Mouse (Mus musculus): ENCODE measurements at regions not wholly inside any gene's neighbourhood (a gene's known extent, or its start where the extent isn't known, plus 50 kb on each side); places are given as distances from the start of the nearest gene placed in this dataset.

DNA sequence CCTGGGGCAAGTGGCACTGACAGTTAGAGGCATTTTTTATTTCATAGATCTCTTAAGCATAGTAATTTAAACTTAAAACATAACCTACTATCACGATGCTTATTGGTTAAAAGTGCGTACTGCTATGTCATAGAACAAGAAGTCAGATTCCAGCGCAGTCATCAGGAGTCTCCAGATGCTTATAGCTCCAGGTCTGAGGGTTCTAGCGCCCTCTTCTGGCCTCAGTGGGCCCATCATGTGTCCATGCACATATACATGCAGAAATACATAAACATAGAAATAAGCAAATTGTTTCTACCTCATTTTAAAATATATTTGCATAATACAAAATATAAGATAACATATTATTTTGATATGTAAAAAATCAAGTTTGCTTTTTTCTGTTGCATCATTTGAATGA, 1002.8 kb upstream of the Adgrl2 start:
- TF ChIP-seq CTCF (IDR thresholded peaks at IDR 0.05; ENCODE audit: borderline replicate concordance, control insufficient read depth, extremely low read depth, insufficient read depth, low read length, poor library complexity) = no peak
- no peak for TF ChIP-seq POLR2A (IDR thresholded peaks at IDR 0.05; ENCODE audit: control insufficient read depth, extremely low read depth, insufficient read depth, low read length, poor library complexity)
- H3K4me3 ChIP-seq (ENCODE audit: control insufficient read depth, insufficient read depth, low read length) = no peak overlapping the region
- no peaks in the 10 kb centered on the region for H3K36me3 ChIP-seq (ENCODE audit: control insufficient read depth, insufficient read depth, low read length)
- H3K4me1 ChIP-seq (replicated peaks; ENCODE audit: control insufficient read depth, insufficient read depth, low read length) = no peaks in the 10 kb centered on the region
- 64% methylated on average over 4 of the region's 4 CpGs for WGBS
- DNase-seq = no peak
- no peaks in the 10 kb centered on the region for H3K27me3 ChIP-seq (ENCODE audit: control insufficient read depth, insufficient read depth, low read length)
- no peak overlapping the region for H3K27ac ChIP-seq (ENCODE audit: control insufficient read depth, insufficient read depth, low read length)

DNA sequence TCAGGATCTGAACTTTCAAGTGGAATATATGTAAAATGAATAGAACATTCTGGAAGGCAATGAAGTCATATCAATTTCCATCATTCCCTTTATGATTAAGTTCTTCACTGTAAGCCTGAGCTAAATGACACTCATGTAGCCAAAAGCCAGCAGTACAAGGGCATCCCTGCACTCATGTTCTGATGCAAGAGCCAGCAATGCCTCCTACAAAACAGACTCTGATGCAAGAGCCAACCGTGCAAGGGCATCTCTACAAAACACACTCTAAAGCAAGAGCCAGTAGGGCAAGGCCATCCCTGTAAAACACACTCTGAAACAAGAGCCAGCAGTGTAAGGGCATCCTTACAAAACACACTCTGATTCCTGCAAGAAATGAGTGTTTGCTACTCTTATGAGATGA, 997.4 kb upstream of the Adgrl2 start:
- 68% methylated on average over 1 of the region's 1 CpGs for WGBS
- no peak for DNase-seq

DNA sequence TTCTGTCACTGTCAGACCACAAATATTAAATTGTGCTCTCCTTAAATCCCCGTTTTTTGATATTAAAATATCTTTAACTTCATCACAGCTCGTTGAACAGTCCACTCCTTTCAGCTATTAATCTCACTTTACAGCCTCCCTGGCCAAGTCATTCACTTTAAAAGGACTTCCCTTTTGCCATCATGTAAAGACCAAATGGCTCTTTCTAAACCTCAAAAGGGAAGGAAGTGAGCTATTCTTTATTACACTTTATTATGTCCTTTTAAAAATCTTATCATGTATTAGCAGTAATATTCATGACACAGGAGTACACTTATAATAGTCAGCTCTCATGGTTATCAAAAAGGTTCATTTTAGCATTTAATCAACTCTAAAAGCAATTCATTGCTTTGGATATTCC, 966.6 kb upstream of the Adgrl2 start:
- 3% methylated on average over 2 of the region's 2 CpGs for WGBS
- Histone ChIP-seq H3K36me3 (ENCODE audit: control insufficient read depth, insufficient read depth, low read length) (no peaks in the 10 kb centered on the region), H3K4me1 (replicated peaks; ENCODE audit: control insufficient read depth, insufficient read depth, low read length) (no peaks in the 10 kb centered on the region), H3K27ac (ENCODE audit: control insufficient read depth, insufficient read depth, low read length) (no peak overlapping the region), H3K27me3 (ENCODE audit: control insufficient read depth, insufficient read depth, low read length) (no peaks in the 10 kb centered on the region), H3K4me3 (ENCODE audit: control insufficient read depth, insufficient read depth, low read length) (no peak overlapping the region)
- DNase-seq = no peak
- TF ChIP-seq POLR2A (IDR thresholded peaks at IDR 0.05; ENCODE audit: control insufficient read depth, extremely low read depth, insufficient read depth, low read length, poor library complexity) (no peak), CTCF (IDR thresholded peaks at IDR 0.05; ENCODE audit: borderline replicate concordance, control insufficient read depth, extremely low read depth, insufficient read depth, low read length, poor library complexity) (no peak)

More for the DNA sequence above, 997.4 kb upstream of the Adgrl2 start:
- Histone ChIP-seq H3K4me3 (ENCODE audit: control insufficient read depth, insufficient read depth, low read length) (no peak overlapping the region), H3K36me3 (ENCODE audit: control insufficient read depth, insufficient read depth, low read length) (no peaks in the 10 kb centered on the region), H3K27me3 (ENCODE audit: control insufficient read depth, insufficient read depth, low read length) (no peaks in the 10 kb centered on the region), H3K27ac (ENCODE audit: control insufficient read depth, insufficient read depth, low read length) (no peak overlapping the region), H3K4me1 (replicated peaks; ENCODE audit: control insufficient read depth, insufficient read depth, low read length) (no peaks in the 10 kb centered on the region)
- no peak for TF ChIP-seq CTCF (IDR thresholded peaks at IDR 0.05; ENCODE audit: borderline replicate concordance, control insufficient read depth, extremely low read depth, insufficient read depth, low read length, poor library complexity)

DNA sequence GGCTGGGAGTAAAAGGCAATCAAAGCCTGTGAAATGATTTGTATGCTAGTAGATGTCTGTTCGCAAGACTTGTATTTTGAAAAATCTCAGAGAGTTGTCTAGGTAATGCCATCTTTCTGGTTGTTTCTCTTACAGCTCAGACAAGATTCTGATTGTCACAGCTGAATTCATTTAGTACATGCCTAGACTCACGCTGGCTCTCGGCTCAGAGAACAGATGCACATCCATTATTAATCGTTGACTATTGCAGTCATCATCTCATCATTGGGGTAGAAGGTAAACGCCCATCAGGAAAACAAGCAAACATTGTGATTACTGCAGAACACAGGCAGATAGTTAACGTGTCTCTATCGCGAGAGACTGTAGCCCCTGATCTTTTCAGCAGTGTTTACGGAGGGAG, 945.8 kb upstream of the Adgrl2 start:
- no peaks in the 10 kb centered on the region for H3K27me3 ChIP-seq (ENCODE audit: control insufficient read depth, insufficient read depth, low read length)
- no peaks in the 10 kb centered on the region for H3K36me3 ChIP-seq (ENCODE audit: control insufficient read depth, insufficient read depth, low read length)
- H3K4me1 ChIP-seq (replicated peaks; ENCODE audit: control insufficient read depth, insufficient read depth, low read length) = no peaks in the 10 kb centered on the region
- no peak for DNase-seq
- H3K27ac ChIP-seq (ENCODE audit: control insufficient read depth, insufficient read depth, low read length) = no peak overlapping the region
- WGBS = 94% methylated on average over 9 of the region's 9 CpGs
- H3K4me3 ChIP-seq (ENCODE audit: control insufficient read depth, insufficient read depth, low read length) = no peak overlapping the region
- TF ChIP-seq POLR2A (IDR thresholded peaks at IDR 0.05; ENCODE audit: control insufficient read depth, extremely low read depth, insufficient read depth, low read length, poor library complexity) = no peak
- TF ChIP-seq CTCF (IDR thresholded peaks at IDR 0.05; ENCODE audit: borderline replicate concordance, control insufficient read depth, extremely low read depth, insufficient read depth, low read length, poor library complexity) = no peak

DNA sequence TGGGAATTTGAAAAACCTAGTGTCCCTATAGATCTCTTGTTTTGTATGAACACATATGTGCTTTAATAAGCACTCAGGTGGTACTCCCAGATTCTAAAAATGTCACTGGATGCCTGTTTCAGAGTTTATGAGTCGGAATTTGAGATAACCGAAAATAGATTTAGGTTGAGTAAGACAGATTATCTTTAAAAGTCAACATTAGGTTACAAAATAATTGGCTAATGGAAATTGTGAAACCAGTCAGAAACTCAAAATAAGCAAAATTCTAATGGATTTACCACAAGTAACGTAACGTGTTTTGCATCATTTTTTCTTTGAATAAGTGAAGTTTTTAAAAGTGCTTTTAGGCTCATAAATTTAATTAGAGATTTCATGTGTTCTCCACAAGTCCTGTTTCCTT, 944.5 kb upstream of the Adgrl2 start:
- H3K36me3 ChIP-seq (ENCODE audit: control insufficient read depth, insufficient read depth, low read length) = no peaks in the 10 kb centered on the region
- H3K27me3 ChIP-seq (ENCODE audit: control insufficient read depth, insufficient read depth, low read length) = no peaks in the 10 kb centered on the region
- WGBS = 92% methylated on average over 4 of the region's 4 CpGs
- no peak overlapping the region for H3K4me3 ChIP-seq (ENCODE audit: control insufficient read depth, insufficient read depth, low read length)
- no peak for DNase-seq
- no peak for TF ChIP-seq CTCF (IDR thresholded peaks at IDR 0.05; ENCODE audit: borderline replicate concordance, control insufficient read depth, extremely low read depth, insufficient read depth, low read length, poor library complexity)
- no peak for TF ChIP-seq POLR2A (IDR thresholded peaks at IDR 0.05; ENCODE audit: control insufficient read depth, extremely low read depth, insufficient read depth, low read length, poor library complexity)
- H3K4me1 ChIP-seq (replicated peaks; ENCODE audit: control insufficient read depth, insufficient read depth, low read length) = no peaks in the 10 kb centered on the region
- H3K27ac ChIP-seq (ENCODE audit: control insufficient read depth, insufficient read depth, low read length) = no peak overlapping the region

DNA sequence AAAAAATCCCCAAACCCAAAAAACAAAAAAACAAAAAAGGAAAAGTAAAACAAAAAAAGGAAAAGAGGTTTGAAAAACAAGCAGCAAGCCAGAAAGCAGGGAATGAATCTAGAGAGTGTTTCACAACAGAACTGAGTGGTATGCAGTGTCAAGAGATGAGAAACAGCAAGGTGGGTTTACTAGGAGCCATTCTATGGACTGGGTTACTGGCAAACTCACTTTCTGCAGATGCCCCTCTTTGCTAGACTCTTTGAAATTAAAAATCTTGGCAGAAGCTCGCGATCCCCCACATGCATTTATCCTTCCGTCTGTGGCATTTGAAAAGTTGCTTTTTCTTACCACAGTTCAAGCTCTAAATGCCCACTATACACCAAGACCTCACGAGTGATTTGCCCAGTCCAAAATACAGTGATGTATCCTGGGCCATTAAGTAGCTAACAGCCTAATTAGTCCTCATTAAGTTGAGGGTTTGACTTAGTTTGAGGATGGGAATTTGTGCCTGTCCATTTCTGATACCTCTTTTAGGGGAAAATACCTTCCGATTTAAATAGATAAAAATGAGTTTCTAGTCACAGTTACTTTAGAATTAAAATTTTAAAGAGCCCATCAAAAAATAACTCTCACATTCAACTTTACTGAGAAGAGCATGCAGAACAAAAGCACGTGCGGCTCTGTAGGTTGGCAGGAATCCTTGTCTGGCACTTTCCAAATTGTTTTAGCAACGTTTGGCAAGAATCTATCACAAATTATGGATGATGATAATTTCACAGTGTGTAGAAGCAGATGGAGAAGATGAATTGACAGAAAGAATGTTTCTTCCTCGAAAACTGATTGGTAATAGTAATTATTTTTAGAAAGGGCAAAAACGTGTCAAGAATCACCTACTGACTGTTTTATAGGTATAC, 938.4 kb upstream of the Adgrl2 start:
- WGBS = 90% methylated on average over 10 of the region's 10 CpGs

More for the DNA sequence above, 938.4 kb upstream of the Adgrl2 start:
- no peak for TF ChIP-seq POLR2A (IDR thresholded peaks at IDR 0.05; ENCODE audit: control insufficient read depth, extremely low read depth, insufficient read depth, low read length, poor library complexity)
- TF ChIP-seq CTCF (IDR thresholded peaks at IDR 0.05; ENCODE audit: borderline replicate concordance, control insufficient read depth, extremely low read depth, insufficient read depth, low read length, poor library complexity) = no peak
- DNase-seq = no peak
- no peaks in the 10 kb centered on the region for H3K27me3 ChIP-seq (ENCODE audit: control insufficient read depth, insufficient read depth, low read length)
- H3K27ac ChIP-seq (ENCODE audit: control insufficient read depth, insufficient read depth, low read length) = no peak overlapping the region
- no peak overlapping the region for H3K4me3 ChIP-seq (ENCODE audit: control insufficient read depth, insufficient read depth, low read length)
- no peaks in the 10 kb centered on the region for H3K4me1 ChIP-seq (replicated peaks; ENCODE audit: control insufficient read depth, insufficient read depth, low read length)
- no peaks in the 10 kb centered on the region for H3K36me3 ChIP-seq (ENCODE audit: control insufficient read depth, insufficient read depth, low read length)

Data from thymus, adult 2 months (tissue).